ENCODE assay signal across 11 mouse cellular contexts in the genomic region with DNA sequence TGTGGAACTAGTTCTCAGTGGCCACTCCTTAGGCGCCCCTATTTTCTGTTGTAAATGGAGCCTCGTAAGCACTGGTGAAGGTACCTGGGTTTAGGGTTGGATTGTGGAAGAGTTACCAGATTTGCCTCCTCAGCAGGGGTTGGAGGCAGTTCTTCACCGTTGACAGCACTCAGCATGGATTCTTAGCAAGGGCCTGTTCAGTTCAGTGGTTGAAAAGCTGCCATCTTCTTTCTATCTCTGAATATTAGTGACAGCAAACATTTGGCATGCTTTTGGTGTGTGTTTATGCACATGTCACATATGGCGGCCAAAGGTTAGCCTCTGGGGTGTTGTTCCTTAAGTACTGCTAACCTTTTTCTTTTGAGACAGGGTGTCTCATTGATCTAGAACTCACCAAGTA.
"Had no signal": no experiment of that assay in that cellular context is flagged by ENCODE, and none has a peak within 500 bp of the region (broad histone marks: within the 10 kb centered on the region; RNA-seq: fewer than 3 reads in every experiment).

No protein-coding gene starts in this region.

- DNase-seq: cerebellum, postnatal 36 days; embryo, embryonic 11 days; forebrain, postnatal 0 days; gastrocnemius, adult 2 months; gastrocnemius, postnatal 10 days; gastrocnemius, postnatal 14 days; gastrocnemius, postnatal 25 days; gastrocnemius, postnatal 36 days; heart, adult 11 months; heart, adult 18-20 months; heart, adult 2 months had no signal
